Mouse (Mus musculus): Measurements from ENCODE around the gene Stfa1. TPM values are rescaled to one million over a fixed set of nuclear protein-coding genes. Genes with fewer than 3 reads are reported as not detected.
"Not testable (repeated sequence)": the region's sequence is repeated elsewhere in the genome, so short reads cannot be mapped to it uniquely, and the experiment has no call there.

Gene Stfa1
- total RNA-seq (2012; rRNA removed) = not detected in 2 replicates

GRCm38 (mm10) chr16:36276796-36277195 is at the start of gene Stfa1:
Gene Stfa1 (plus strand): TSS chr16:36276951.
- H3K27ac ChIP-seq (ENCODE audit: insufficient read depth, low read depth, low read length, poor library complexity, severe bottlenecking); H3K4me3 ChIP-seq (ENCODE audit: insufficient read depth in 1 of 2, low read depth in 1 of 2, low read length in 2 of 2, poor library complexity in 1 of 2, severe bottlenecking in 1 of 2); DNase-seq (ENCODE audit: low read depth, low spot score); H3K9me3 ChIP-seq (ENCODE audit: control insufficient read depth, insufficient read depth, low read depth, low read length); H3K4me1 ChIP-seq (ENCODE audit: control insufficient read depth in 2 of 2, insufficient read depth in 2 of 2, low read length in 2 of 2, poor library complexity in 1 of 2); H3K9ac ChIP-seq (ENCODE audit: insufficient read depth, low read depth, low read length, poor library complexity, severe bottlenecking); H3K36me3 ChIP-seq (ENCODE audit: control insufficient read depth, insufficient read depth, low read length, poor library complexity, severe bottlenecking); in situ Hi-C loops (cut with MboI; ENCODE audit: low sequenced_read_pairs in 2 of 2, unreplicated experiment in 2 of 2): not testable (repeated sequence)

- H3K36me3 ChIP-seq (ENCODE audit: control insufficient read depth, insufficient read depth, low read length, poor library complexity, severe bottlenecking); H3K9ac ChIP-seq (ENCODE audit: insufficient read depth, low read depth, low read length, poor library complexity, severe bottlenecking); H3K4me3 ChIP-seq (ENCODE audit: insufficient read depth in 1 of 2, low read depth in 1 of 2, low read length in 2 of 2, poor library complexity in 1 of 2, severe bottlenecking in 1 of 2); in situ Hi-C loops (cut with MboI; ENCODE audit: low sequenced_read_pairs in 2 of 2, unreplicated experiment in 2 of 2); H3K4me1 ChIP-seq (ENCODE audit: control insufficient read depth in 2 of 2, insufficient read depth in 2 of 2, low read length in 2 of 2, poor library complexity in 1 of 2); DNase-seq (ENCODE audit: low read depth, low spot score); H3K9me3 ChIP-seq (ENCODE audit: control insufficient read depth, insufficient read depth, low read depth, low read length); H3K27ac ChIP-seq (ENCODE audit: insufficient read depth, low read depth, low read length, poor library complexity, severe bottlenecking): not testable (repeated sequence)
Observed at GRCm38 (mm10) chr16:36260585-36260984, 16.2 kb upstream of the Stfa1 start.

GRCm38 (mm10) chr16:36289140-36289539 is 12.4 kb downstream of the Stfa1 start:
- in situ Hi-C loops (cut with MboI; ENCODE audit: low sequenced_read_pairs in 2 of 2, unreplicated experiment in 2 of 2) = no loop called here
- no peak for DNase-seq (ENCODE audit: low read depth, low spot score)
- H3K9me3 ChIP-seq (ENCODE audit: control insufficient read depth, insufficient read depth, low read depth, low read length) = no peaks in the 10 kb centered on the region
- H3K27ac ChIP-seq (ENCODE audit: insufficient read depth, low read depth, low read length, poor library complexity, severe bottlenecking) = no peak overlapping the region
- no peaks in the 10 kb centered on the region for H3K4me1 ChIP-seq (ENCODE audit: control insufficient read depth in 2 of 2, insufficient read depth in 2 of 2, low read length in 2 of 2, poor library complexity in 1 of 2)
- H3K4me3 ChIP-seq (ENCODE audit: insufficient read depth in 1 of 2, low read depth in 1 of 2, low read length in 2 of 2, poor library complexity in 1 of 2, severe bottlenecking in 1 of 2) = no peak overlapping the region
- no peak overlapping the region for H3K9ac ChIP-seq (ENCODE audit: insufficient read depth, low read depth, low read length, poor library complexity, severe bottlenecking)
- no peak for TF ChIP-seq CHD2 (IDR thresholded peaks at IDR 0.05; ENCODE audit: low read depth, low read length)
- TF ChIP-seq ZNF384 (IDR thresholded peaks at IDR 0.05; ENCODE audit: low read depth, low read length) = no peak
- no peak for TF ChIP-seq HCFC1 (IDR thresholded peaks at IDR 0.05; ENCODE audit: borderline replicate concordance, insufficient read depth, low read length)
- TF ChIP-seq MAFK (IDR thresholded peaks at IDR 0.05; ENCODE audit: insufficient read depth, low read depth, low read length) = no peak
- TF ChIP-seq ZC3H11A (IDR thresholded peaks at IDR 0.05; ENCODE audit: borderline replicate concordance, low read depth, low read length) = no peak
- H3K36me3 ChIP-seq (ENCODE audit: control insufficient read depth, insufficient read depth, low read length, poor library complexity, severe bottlenecking) = no peaks in the 10 kb centered on the region

- in situ Hi-C loops (cut with MboI; ENCODE audit: low sequenced_read_pairs in 2 of 2, unreplicated experiment in 2 of 2) = no loop called here
- no peak for TF ChIP-seq HCFC1 (IDR thresholded peaks at IDR 0.05; ENCODE audit: borderline replicate concordance, insufficient read depth, low read length)
- no peak for TF ChIP-seq ZNF384 (IDR thresholded peaks at IDR 0.05; ENCODE audit: low read depth, low read length)
- no peak for TF ChIP-seq CHD2 (IDR thresholded peaks at IDR 0.05; ENCODE audit: low read depth, low read length)
- TF ChIP-seq ZC3H11A (IDR thresholded peaks at IDR 0.05; ENCODE audit: borderline replicate concordance, low read depth, low read length) = no peak
- no peak for TF ChIP-seq MAFK (IDR thresholded peaks at IDR 0.05; ENCODE audit: insufficient read depth, low read depth, low read length)
- no peaks in the 10 kb centered on the region for H3K4me1 ChIP-seq (ENCODE audit: control insufficient read depth in 2 of 2, insufficient read depth in 2 of 2, low read length in 2 of 2, poor library complexity in 1 of 2)
Observed at GRCm38 (mm10) chr16:36307631-36308030, 30.9 kb downstream of the Stfa1 start.

DNA sequence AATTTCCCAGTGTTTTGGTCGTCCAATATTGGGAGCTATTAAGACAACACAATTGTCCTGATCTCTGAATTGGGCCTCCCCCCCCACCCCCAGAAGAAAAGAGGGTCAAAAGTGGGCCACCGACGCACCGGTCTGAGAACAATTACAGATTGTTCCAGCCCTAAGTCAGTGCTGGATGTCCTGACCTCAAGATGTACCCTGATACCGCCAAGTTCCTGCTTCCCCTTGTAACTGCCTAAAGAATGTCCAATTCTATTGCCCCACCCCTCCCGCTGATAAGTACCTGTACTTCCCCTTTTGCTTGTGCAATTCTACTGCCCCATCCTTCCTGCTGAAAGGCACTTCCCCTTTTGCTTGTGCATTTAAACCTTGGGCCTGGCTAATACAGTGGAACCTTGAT is 39.4 kb downstream of the Stfa1 start:
- in situ Hi-C loops (cut with MboI; ENCODE audit: low sequenced_read_pairs in 2 of 2, unreplicated experiment in 2 of 2); H3K27ac ChIP-seq (ENCODE audit: insufficient read depth, low read depth, low read length, poor library complexity, severe bottlenecking); H3K36me3 ChIP-seq (ENCODE audit: control insufficient read depth, insufficient read depth, low read length, poor library complexity, severe bottlenecking); H3K4me1 ChIP-seq (ENCODE audit: control insufficient read depth in 2 of 2, insufficient read depth in 2 of 2, low read length in 2 of 2, poor library complexity in 1 of 2); H3K9me3 ChIP-seq (ENCODE audit: control insufficient read depth, insufficient read depth, low read depth, low read length); DNase-seq (ENCODE audit: low read depth, low spot score); H3K4me3 ChIP-seq (ENCODE audit: insufficient read depth in 1 of 2, low read depth in 1 of 2, low read length in 2 of 2, poor library complexity in 1 of 2, severe bottlenecking in 1 of 2); H3K9ac ChIP-seq (ENCODE audit: insufficient read depth, low read depth, low read length, poor library complexity, severe bottlenecking): not testable (repeated sequence)

More at GRCm38 (mm10) chr16:36307631-36308030, 30.9 kb downstream of the Stfa1 start:
- H3K27ac ChIP-seq (ENCODE audit: insufficient read depth, low read depth, low read length, poor library complexity, severe bottlenecking) = no peak overlapping the region
- no peaks in the 10 kb centered on the region for H3K9me3 ChIP-seq (ENCODE audit: control insufficient read depth, insufficient read depth, low read depth, low read length)
- H3K36me3 ChIP-seq (ENCODE audit: control insufficient read depth, insufficient read depth, low read length, poor library complexity, severe bottlenecking) = no peaks in the 10 kb centered on the region
- no peak for DNase-seq (ENCODE audit: low read depth, low spot score)
- no peak overlapping the region for H3K4me3 ChIP-seq (ENCODE audit: insufficient read depth in 1 of 2, low read depth in 1 of 2, low read length in 2 of 2, poor library complexity in 1 of 2, severe bottlenecking in 1 of 2)
- H3K9ac ChIP-seq (ENCODE audit: insufficient read depth, low read depth, low read length, poor library complexity, severe bottlenecking) = no peak overlapping the region
